Mouse (Mus musculus): ENCODE data around the gene Spock2.

DNA sequence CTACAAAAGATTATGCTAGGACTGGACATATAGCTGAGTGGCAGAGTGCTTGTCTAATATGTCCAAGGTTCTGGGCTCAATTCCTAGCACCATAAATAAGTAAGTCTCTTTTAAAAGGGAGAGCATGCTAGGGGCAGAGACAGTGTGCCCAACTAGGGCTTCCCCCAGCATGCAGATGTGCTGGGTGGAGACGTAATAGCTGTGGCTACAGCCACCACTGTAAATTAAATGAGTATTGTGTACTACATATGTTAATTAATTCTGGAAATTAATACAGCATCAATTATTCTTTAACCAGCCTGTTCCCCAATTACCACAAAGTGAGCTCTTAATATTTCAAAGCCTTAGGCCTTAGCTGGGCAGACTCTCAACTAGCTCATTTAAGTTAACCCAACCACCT is 58.9 kb downstream of the Spock2 start:
- TF ChIP-seq CTCF (IDR thresholded peaks at IDR 0.05; ENCODE audit: borderline replicate concordance, insufficient read depth, low read depth, low read length) (no peak), POLR2A (IDR thresholded peaks at IDR 0.05; ENCODE audit: borderline replicate concordance, insufficient read depth, low read length) (no peak)

All from cerebellum, adult 2 months (tissue).